Mouse (Mus musculus): ENCODE measurements around the gene Gramd1b.
A peak's percentile ranks its signal among the peaks of the same experiment; 100 is the strongest.

Gramd1b gene

DNA sequence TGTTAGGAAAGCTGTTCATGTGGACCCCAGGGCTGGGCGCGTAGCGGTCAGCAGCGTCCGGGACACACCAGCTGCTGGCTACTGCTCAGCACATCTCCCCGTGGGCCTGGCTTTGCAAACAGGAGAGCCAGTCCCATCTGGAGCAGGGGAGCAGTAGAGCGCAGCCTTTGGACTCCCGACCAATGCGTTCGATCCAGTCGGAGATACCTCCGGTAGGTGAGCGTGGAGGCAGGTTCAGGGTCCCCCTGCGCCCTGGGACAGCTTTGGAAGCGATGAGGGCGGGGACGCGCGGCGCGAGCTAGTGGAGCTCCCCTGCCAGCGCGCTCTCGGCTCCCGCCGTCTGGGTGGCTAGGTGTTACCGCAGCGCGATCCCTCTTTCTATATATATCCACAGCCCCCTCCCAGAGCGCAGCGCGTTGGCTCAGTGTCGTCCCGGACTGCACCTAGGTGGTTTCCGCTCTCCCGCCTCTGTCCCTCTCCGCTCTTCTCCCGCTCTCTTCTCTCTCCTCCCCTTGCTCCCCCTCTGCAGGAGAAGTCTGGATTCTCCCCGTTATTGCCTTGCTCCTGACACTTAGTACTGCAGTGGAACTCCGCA, at the start of gene Gramd1b:
TSS of gene Gramd1b (minus strand) at position 357 of the 595 bp plus-strand sequence.
- peak; percentile 38 for DNase-seq (ENCODE audit: low read depth, low spot score)

GRCm38 (mm10) chr9:40578726-40579625, 47.8 kb upstream of the Gramd1b start:
- no peak for DNase-seq (ENCODE audit: low read depth, low spot score)

- no peak for DNase-seq (ENCODE audit: low read depth, low spot score)
Measured at GRCm38 (mm10) chr9:40577132-40577531, 45.9 kb upstream of the Gramd1b start.

DNA sequence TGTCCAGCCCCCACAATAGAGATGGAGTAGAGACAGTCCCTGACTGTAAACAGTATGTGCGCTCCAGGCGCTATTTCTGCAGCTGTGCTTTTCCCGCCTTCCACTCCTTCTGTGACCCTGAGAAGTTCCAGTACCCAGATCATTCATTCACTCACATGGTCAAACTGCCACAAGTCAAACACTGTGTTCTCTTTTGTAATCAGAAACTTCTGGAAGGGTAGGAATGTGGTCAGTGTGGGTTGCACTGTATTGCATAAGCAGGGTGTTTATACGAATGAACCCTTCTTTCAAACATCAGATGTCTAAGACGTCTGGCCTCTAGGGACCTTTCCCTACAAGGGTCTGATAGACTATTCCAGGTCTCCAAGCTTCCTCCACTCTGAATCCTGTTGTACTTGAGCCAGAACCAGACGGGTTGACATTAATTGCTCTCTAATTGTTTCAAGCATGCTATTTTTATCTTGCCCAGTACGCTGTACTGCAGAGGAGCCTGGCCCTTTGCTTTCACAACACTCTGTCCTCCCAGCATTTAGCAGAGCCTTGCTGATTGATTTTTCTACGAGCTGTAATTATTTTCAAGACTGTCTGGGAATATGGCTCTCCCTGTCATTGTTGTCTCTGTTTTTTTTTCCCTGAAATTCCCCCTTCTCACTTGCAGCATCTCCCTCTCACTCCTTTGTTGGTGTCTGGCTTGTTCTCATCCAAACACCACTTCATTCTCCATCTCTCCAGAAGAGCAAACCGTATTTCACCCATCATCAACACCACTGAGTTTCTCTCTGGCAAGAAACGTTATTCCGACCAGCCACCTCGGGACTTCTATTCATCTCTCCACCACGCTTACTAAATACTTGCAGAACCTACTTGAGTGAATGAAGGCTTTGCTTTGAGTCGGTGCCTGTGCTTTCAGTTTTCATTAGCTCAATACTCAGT, 44.1 kb upstream of the Gramd1b start:
- DNase-seq (ENCODE audit: low read depth, low spot score) = no peak

DNA sequence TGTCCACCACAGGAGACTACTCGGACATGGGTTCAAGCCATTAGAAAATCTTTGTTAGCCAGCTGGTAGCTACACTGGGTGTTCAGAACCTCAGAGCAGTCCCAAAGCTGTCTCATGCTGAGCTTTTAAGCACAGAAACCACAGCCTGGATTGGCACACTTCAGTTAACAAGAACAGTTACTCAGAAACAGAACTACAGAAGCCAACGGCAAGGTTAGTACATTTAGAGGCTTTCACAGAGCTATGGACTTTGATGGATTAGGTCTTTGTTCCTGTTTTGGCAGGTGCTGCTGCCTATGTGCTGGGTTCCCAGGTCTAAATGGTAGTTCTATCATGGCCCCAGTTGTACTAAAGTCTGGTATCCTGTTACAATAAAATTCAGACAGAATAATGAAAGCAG, 40.1 kb upstream of the Gramd1b start:
- DNase-seq (ENCODE audit: low read depth, low spot score) = no peak

GRCm38 (mm10) chr9:40568070-40568469, 36.9 kb upstream of the Gramd1b start:
- DNase-seq (ENCODE audit: low read depth, low spot score) = no peak

GRCm38 (mm10) chr9:40563750-40564149, 32.6 kb upstream of the Gramd1b start:
- DNase-seq (ENCODE audit: low read depth, low spot score) = no peak

GRCm38 (mm10) chr9:40559646-40560045, 28.5 kb upstream of the Gramd1b start:
- DNase-seq (ENCODE audit: low read depth, low spot score) = no peak

DNA sequence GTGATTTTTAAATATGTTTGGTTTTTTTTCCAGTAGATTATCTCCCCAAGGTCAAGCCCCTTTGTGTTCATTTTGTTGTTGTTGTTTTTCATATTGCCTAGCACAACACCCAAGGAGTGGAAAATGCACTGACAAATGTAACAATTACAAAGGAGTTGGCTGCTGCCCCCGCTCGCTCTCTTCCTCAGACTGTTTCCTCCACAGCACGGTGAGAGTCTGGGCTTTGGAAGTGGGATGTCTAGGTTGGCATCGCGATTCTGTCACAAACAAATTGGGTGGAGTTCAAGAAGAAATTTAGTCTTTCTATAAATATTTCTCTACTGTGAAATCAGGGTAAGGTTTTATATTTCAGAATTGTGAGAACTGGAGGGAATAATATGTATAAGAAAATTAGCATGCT, 26.6 kb upstream of the Gramd1b start:
- DNase-seq (ENCODE audit: low read depth, low spot score) = no peak

- DNase-seq (ENCODE audit: low read depth, low spot score) = peak; percentile 15
Measured at GRCm38 (mm10) chr9:40556396-40556795, 25.2 kb upstream of the Gramd1b start.

- no peak for DNase-seq (ENCODE audit: low read depth, low spot score)
Measured at GRCm38 (mm10) chr9:40555243-40555642, 24.1 kb upstream of the Gramd1b start.

DNA sequence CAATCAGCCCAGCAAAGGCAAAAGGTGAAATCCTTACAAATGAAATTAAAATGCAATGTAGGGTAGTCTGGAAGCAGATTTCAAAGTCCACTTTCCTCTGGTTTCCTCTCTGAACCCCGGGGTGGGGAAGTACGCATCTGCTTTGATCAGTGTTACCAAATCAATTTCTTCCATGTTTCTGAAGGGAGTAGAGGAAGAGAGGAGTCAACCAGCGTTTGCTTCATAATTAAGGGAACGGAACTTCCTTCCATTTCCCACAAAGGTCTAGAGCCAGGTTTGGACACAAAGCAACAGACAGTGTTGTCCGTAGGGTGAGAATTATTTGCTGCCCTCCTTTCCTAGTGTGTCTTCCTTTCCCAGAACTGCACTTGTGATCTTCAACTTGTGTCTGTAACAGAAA, 16.7 kb upstream of the Gramd1b start:
- no peak for DNase-seq (ENCODE audit: low read depth, low spot score)

- DNase-seq (ENCODE audit: low read depth, low spot score) = no peak
Measured at GRCm38 (mm10) chr9:40545193-40545592, 14.0 kb upstream of the Gramd1b start.

DNA sequence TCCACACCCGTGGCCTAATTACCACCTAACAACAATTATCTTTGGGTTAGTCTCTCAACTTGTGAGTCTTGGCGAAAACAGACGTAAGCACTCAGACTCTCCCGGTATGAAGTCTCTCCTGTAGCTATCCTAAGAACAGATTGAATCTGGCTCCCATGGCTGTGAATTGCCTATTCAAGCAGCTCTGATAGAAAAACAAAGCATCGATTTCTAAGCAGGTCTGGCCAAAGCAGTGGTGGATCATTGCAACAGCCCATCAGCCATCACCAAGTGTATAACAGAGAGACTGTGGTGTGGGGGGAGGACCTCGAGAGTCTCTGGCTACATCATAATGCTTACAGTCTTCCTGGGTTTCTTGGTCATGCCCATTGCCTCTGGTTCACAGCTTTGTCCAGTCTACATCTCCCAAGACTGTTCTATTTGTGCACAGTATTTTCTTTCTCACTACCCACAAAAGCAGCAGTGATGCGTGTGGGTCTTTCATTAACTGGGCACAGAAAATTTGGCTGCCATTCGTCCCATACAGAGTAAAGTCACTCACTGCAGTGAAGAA, 8.5 kb upstream of the Gramd1b start:
- no peak for DNase-seq (ENCODE audit: low read depth, low spot score)

DNA sequence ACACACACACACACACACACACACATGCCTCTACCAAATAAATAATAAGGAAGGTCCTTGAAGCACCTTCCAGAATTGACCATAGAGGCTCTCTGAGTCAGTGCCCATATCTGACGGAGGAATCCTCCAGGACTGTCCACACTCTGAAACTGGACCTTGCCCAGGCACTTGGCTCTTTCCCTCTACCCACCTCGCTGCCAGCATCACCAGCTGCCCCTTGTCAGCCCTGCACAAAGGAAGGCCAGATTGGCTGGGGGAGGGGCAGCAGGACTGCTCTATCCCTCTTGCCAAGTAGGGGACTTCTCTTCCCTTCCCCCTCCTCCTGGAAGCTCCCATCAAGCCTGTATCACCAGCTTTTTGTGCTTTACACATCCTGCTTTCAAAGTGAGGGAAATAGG, 6.5 kb upstream of the Gramd1b start:
- no peak for DNase-seq (ENCODE audit: low read depth, low spot score)

DNA sequence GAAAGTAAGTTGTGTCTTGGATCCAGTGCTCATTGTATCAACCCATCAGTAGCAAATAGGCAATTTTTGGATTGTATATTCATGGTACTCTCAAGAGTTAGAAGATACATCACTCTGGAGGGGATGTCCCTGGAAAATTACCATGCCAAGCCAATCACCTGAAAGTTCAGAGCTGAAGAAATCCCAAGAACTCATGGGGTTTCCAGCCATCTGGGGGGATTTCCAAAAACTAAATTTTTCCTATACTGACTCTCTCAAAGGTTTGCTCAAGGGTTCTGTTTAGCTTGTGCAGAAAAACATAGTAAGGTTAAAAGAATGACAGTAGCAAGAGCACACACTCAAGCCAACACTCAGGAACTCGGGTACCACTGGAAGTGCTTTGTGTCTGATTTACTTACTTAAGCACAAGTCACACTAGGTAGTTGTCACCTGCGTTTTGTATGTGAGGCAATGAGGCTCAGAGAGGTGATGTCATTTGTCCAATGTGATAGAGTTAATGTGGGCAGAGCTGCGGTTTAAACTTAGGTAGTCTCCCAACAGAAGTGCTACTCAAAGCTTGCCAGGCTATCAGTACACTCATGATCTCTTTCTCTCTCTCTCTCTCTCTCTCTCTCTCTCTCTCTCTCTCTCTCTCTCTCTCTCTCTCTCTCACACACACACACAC, 6.0 kb upstream of the Gramd1b start:
- no peak for DNase-seq (ENCODE audit: low read depth, low spot score)

DNA sequence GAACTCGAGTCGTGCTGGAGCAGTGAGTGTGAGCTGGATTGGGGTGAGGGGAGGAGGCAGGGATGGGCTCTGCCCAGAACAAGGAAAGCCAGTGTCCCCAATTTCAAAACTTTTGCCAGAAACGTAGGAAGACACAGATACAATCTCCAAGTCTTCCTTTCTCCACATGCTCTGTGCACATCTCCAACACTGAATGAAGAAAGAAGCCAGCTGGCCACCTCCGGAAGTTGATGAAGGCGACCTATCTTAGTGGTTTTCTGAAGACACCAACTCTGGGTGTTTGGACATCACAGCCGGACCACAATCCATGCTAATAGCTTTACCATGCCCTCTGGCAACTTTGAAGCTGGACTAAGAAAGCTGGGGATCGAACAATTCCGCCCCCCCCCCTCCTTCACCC, 647 bp downstream of the Gramd1b start:
- DNase-seq (ENCODE audit: low read depth, low spot score) = no peak

- DNase-seq (ENCODE audit: low read depth, low spot score) = no peak
Measured at GRCm38 (mm10) chr9:40528733-40529132, 2.5 kb downstream of the Gramd1b start.

- DNase-seq (ENCODE audit: low read depth, low spot score) = no peak
Measured at GRCm38 (mm10) chr9:40526928-40527327, 4.3 kb downstream of the Gramd1b start.

DNA sequence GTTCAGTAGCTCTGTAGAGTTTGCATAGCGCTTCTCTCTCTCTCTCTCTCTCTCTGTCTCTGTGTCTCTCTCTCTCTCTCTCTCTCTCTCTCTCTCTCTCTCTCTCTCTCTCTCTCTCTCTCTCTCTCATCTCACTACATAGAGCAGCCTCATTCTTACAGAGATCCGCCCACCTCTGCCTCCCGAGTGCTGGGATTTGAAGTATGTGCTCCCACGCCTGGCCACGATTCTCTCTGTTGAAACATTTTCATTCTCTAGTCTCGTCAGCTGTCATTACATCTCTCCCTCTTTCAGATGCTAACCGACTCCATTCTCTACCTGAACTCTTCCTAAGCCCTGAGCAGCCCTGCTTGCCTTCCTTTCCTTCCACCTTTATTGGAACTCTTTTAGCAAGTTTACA, 9.0 kb downstream of the Gramd1b start:
- no peak for DNase-seq (ENCODE audit: low read depth, low spot score)

DNA sequence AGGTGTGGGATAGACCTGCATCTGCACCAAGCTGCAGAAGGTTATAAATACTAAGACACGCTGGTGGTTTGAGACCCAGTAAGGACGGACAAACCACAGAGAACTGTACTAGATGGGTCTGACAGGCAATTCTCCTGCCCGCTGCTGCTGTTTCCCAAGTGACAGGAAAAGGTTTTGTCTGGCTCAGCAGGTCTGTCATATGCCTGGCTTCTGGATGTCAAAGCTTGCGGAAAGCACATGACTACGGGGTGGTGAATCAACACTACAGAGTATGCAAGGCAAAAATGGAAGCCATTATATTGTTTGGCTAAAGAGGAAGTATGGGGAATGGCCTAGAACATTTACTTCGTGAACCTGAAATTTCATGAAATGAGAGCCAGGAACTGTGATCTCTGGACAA, 10.1 kb downstream of the Gramd1b start:
- DNase-seq (ENCODE audit: low read depth, low spot score) = no peak

Data from R1 (cell line).